Mouse (Mus musculus) embryonic fibroblast, embryonic 13.5 days (primary cell): ENCODE measurements around the gene Mrpl18. TPM values are rescaled to one million over a fixed set of nuclear protein-coding genes. Genes with fewer than 3 reads are reported as not detected.
"Not testable (repeated sequence)": the region's sequence is repeated elsewhere in the genome, so short reads cannot be mapped to it uniquely, and the experiment has no call there.

ENCODE experiments used
- H3K27ac ChIP-seq: 2 replicates; pipeline ENCODE4 v1.5.1; 2012; ENCODE audit warnings: low read length, control low read depth, inconsistent platforms; ENCODE audit not compliant: insufficient read depth
- H3K4me1 ChIP-seq: 2 replicates; pipeline ENCODE4 v1.6.1; 2011; ENCODE audit warnings: low read length; ENCODE audit not compliant: control insufficient read depth, insufficient read depth
- H3K4me3 ChIP-seq: 2 replicates; pipeline ENCODE4 v1.5.1; 2011; ENCODE audit warnings: mild to moderate bottlenecking, control low read depth, low read length; ENCODE audit not compliant: insufficient read depth
- CTCF ChIP-seq: IDR thresholded peaks from 2 replicates; pipeline ENCODE4 v1.5.1; 2011; ENCODE audit warnings: mild to moderate bottlenecking, control low read depth, low read length, moderate library complexity, borderline replicate concordance; ENCODE audit not compliant: insufficient read depth
- POLR2A ChIP-seq: IDR thresholded peaks from 2 replicates; pipeline ENCODE4 v1.6.1; 2011; ENCODE audit warnings: low read depth, mild to moderate bottlenecking, control low read depth, low read length, moderate library complexity
- polyA plus RNA-seq: library from polyadenylated mRNA; stranded (reverse); fragments of >200 nt; gene quantifications from 2 replicates; pipeline ENCODE4 v1.2.4, GENCODE M21; 2011; ENCODE audit warnings: low read depth; ENCODE audit not compliant: missing spikeins, insufficient read length

The Mrpl18 gene
- polyA plus RNA-seq, 1 experiment, result 37.7 TPM

- no peaks in the 10 kb centered on the region for H3K4me1 ChIP-seq
- no peak for TF ChIP-seq CTCF
- TF ChIP-seq POLR2A, result no peak
- H3K27ac ChIP-seq, result no peak within 1 kb of the TSS
- no peak within 1 kb of the TSS for H3K4me3 ChIP-seq
Measured at GRCm38 (mm10) chr17:12909361-12910280, 6.5 kb downstream of the Mrpl18 start, which contains the start of gene Pnldc1. Pnldc1 (minus strand) TSS chr17:12910230.

- no peak for TF ChIP-seq POLR2A
- no peak for TF ChIP-seq CTCF
- Histone ChIP-seq H3K4me3 (no peak overlapping the region), H3K4me1 (no peaks in the 10 kb centered on the region), H3K27ac (no peak overlapping the region)
Measured at GRCm38 (mm10) chr17:12906436-12906835, 9.7 kb downstream of the Mrpl18 start.

- no peak overlapping the region for H3K27ac ChIP-seq
- no peak overlapping the region for H3K4me3 ChIP-seq
- TF ChIP-seq CTCF, result no peak
- TF ChIP-seq POLR2A, result no peak
- H3K4me1 ChIP-seq, result no peaks in the 10 kb centered on the region
Measured at GRCm38 (mm10) chr17:12905810-12906209, 10.3 kb downstream of the Mrpl18 start.

- TF ChIP-seq CTCF (no peak), POLR2A (no peak)
- no peak overlapping the region for H3K27ac ChIP-seq
- no peaks in the 10 kb centered on the region for H3K4me1 ChIP-seq
- H3K4me3 ChIP-seq, result no peak overlapping the region
Measured at GRCm38 (mm10) chr17:12904349-12904748, 11.8 kb downstream of the Mrpl18 start.

- H3K4me1 ChIP-seq, result no peaks in the 10 kb centered on the region
- TF ChIP-seq CTCF (no peak), POLR2A (no peak)
- no peak overlapping the region for H3K4me3 ChIP-seq
- no peak overlapping the region for H3K27ac ChIP-seq
Measured at GRCm38 (mm10) chr17:12903372-12904333, 12.5 kb downstream of the Mrpl18 start.

GRCm38 (mm10) chr17:12902291-12902690 lies 13.9 kb downstream of the Mrpl18 start:
- no peaks in the 10 kb centered on the region for H3K4me1 ChIP-seq
- H3K27ac ChIP-seq, result no peak overlapping the region
- no peak overlapping the region for H3K4me3 ChIP-seq
- no peak for TF ChIP-seq POLR2A
- no peak for TF ChIP-seq CTCF

- H3K4me1 ChIP-seq, H3K27ac ChIP-seq, H3K4me3 ChIP-seq: not testable (repeated sequence)
Measured at GRCm38 (mm10) chr17:12898607-12899006, 17.5 kb downstream of the Mrpl18 start.

GRCm38 (mm10) chr17:12897674-12898073 lies 18.5 kb downstream of the Mrpl18 start:
- no peak overlapping the region for H3K27ac ChIP-seq
- TF ChIP-seq CTCF, result no peak

GRCm38 (mm10) chr17:12892033-12892432 lies 24.1 kb downstream of the Mrpl18 start:
- H3K27ac ChIP-seq, result no peak overlapping the region
- TF ChIP-seq CTCF (no peak), POLR2A (no peak)
- no peak overlapping the region for H3K4me3 ChIP-seq
- no peaks in the 10 kb centered on the region for H3K4me1 ChIP-seq

More at GRCm38 (mm10) chr17:12897674-12898073, 18.5 kb downstream of the Mrpl18 start:
- H3K4me3 ChIP-seq, result no peak overlapping the region
- H3K4me1 ChIP-seq, result no peaks in the 10 kb centered on the region

GRCm38 (mm10) chr17:12891054-12891453 lies 25.1 kb downstream of the Mrpl18 start:
- no peak overlapping the region for H3K27ac ChIP-seq

More at GRCm38 (mm10) chr17:12891054-12891453, 25.1 kb downstream of the Mrpl18 start:
- H3K4me1 ChIP-seq, result no peaks in the 10 kb centered on the region
- TF ChIP-seq POLR2A, result no peak
- TF ChIP-seq CTCF, result no peak
- no peak overlapping the region for H3K4me3 ChIP-seq
